Mouse (Mus musculus): Measurements from ENCODE around the gene F2rl3.

DNA sequence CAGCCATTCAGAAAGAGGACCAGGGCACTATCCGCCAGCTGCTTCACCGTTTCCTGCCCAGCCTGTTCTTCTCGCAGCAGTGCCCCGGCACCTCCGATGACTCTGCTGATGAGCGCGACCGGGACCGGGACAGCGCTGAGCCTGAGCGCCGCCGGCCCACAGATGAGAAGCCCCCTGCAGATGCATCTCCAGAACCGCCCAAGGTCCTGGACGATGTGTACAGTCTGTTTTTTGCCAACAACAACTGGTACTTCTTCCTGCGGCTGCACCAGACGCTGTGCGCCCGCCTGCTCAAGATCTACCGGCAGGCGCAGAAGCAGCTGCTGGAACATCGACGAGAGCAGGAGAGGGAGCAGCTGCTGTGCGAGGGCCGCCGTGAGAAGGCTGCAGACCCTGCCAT is 11.8 kb upstream of the F2rl3 start:
- no peak for TF ChIP-seq CTCF (IDR thresholded peaks at IDR 0.05; ENCODE audit: low read depth)
- TF ChIP-seq EP300 (IDR thresholded peaks at IDR 0.05; ENCODE audit: low read depth), result no peak

Measured in liver, postnatal 0 days (tissue).